8 mouse cellular contexts compared by ENCODE assay signal in the genomic region with DNA sequence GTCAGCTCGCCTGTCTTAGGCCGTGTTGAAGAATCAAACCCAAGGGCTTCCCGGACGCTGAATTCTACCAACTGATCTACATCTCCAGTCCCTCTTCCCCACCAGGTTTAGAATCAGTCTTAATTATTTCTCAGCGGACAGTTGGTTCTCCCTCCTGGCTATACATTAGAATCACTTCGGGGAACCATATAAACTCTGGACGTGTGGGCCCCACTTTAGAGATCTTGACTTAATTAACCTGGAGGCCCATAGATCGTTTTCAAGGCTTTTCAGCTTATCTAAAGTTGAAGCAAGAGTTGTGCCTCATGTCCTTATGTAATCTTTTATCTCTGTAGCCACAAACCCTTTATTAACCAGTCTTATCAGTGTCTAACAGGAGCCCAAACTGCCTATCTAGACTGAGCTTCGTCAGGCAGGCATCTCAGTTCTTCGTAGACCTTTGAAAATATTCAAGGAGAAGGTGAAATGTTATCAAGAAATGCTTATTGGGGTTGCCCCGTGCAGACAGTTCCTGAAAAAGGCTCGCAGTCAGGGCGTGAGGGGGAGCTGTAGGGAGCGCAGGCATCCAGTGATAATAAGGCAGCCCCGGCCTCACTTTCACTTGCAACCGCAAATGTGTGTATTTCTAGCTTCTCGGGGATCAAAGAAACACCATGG. TPM values are rescaled to one million over a fixed set of nuclear protein-coding genes. Genes with fewer than 3 reads are reported as not detected.
A peak's percentile ranks its signal among the peaks of the same experiment; 100 is the strongest.
DNase-seq lines count a peak whose midpoint lies in the region; ATAC-seq and TF ChIP-seq lines count a peak whose summit lies in the region.

No protein-coding gene starts in this region.

- H3K4me3 ChIP-seq in heart, embryonic 12.5 days, result peak overlapping the region; percentile 85
- peak overlapping the region; percentile 84 for H3K4me3 ChIP-seq in limb, embryonic 14.5 days (replicated peaks; ENCODE audit: low read length)
- peak overlapping the region; percentile 85 for H3K4me3 ChIP-seq in olfactory bulb, adult 2 months (ENCODE audit: insufficient read depth, low read depth, low read length)

- H3K4me1 ChIP-seq in heart, embryonic 12.5 days (replicated peaks), result peaks cover 11% of the 10 kb centered on the region
- peaks cover 2% of the 10 kb centered on the region; the same call in 1 of the 2 replicates for H3K4me1 ChIP-seq in limb, embryonic 14.5 days (ENCODE audit: control insufficient read depth, insufficient read depth, low read length)
- H3K4me1 ChIP-seq in olfactory bulb, adult 2 months (ENCODE audit: control insufficient read depth, insufficient read depth, low read length), result peaks cover 3% of the 10 kb centered on the region; the same call in 1 of the 2 replicates

- ATAC-seq in heart, embryonic 12.5 days (ENCODE audit: insufficient number of reproducible peaks, low FRiP score), result peak; percentile 27
- peak; percentile 78 for ATAC-seq in limb, embryonic 14.5 days (ENCODE audit: low FRiP score, low read depth)

- peak overlapping the region; percentile 64; the same call in 1 of the 2 replicates for H3K9ac ChIP-seq in heart, embryonic 12.5 days
- H3K9ac ChIP-seq in limb, embryonic 14.5 days (ENCODE audit: low read depth, low read length, severe bottlenecking), result peak overlapping the region; percentile 74; the same call in 1 of the 2 replicates

- H3K4me2 ChIP-seq in heart, embryonic 12.5 days, result peak overlapping the region; percentile 80
- peak overlapping the region; percentile 61 for H3K4me2 ChIP-seq in limb, embryonic 14.5 days (replicated peaks; ENCODE audit: low read depth, low read length, severe bottlenecking)

- WGBS in heart, embryonic 12.5 days, result 6% methylated on average over 17 of the region's 17 CpGs
- 8% methylated on average over 17 of the region's 17 CpGs for WGBS in limb, embryonic 14.5 days
- WGBS in olfactory bulb, adult 2 months, result 7% methylated on average over 17 of the region's 17 CpGs

- H3K9me3 ChIP-seq in heart, embryonic 12.5 days (replicated peaks), result no peaks in the 10 kb centered on the region
- no peaks in the 10 kb centered on the region for H3K9me3 ChIP-seq in limb, embryonic 14.5 days (ENCODE audit: control insufficient read depth, low read length)

- TF ChIP-seq CTCF in olfactory bulb, adult 2 months (IDR thresholded peaks at IDR 0.05; ENCODE audit: insufficient read depth, low read depth, low read length), result no peak

- peak overlapping the region; percentile 48 for H3K27ac ChIP-seq in heart, embryonic 12.5 days (ENCODE audit: poor library complexity, severe bottlenecking)
- H3K27ac ChIP-seq in limb, embryonic 14.5 days (replicated peaks; ENCODE audit: low read depth, low read length), result no peak overlapping the region; the same call in 1 of the 2 replicates
- no peak overlapping the region for H3K27ac ChIP-seq in olfactory bulb, adult 2 months (ENCODE audit: insufficient read depth, low read depth, low read length)

- no peak for TF ChIP-seq POLR2A in limb, embryonic 14.5 days (IDR thresholded peaks at IDR 0.05; ENCODE audit: borderline replicate concordance, extremely low read depth, insufficient read depth, insufficient read length)
- TF ChIP-seq POLR2A in olfactory bulb, adult 2 months (IDR thresholded peaks at IDR 0.05; ENCODE audit: insufficient read depth, low read depth, low read length), result no peak

- DNase-seq in kidney, adult 11 months, result peak; percentile 8
- no peak for DNase-seq in kidney, postnatal 25 days
- DNase-seq in MN1 (ENCODE audit: low spot score), result peak; percentile 13
- no peak for DNase-seq in limb, embryonic 14.5 days (ENCODE audit: low spot score)
- DNase-seq in urinary bladder, adult 2 months (ENCODE audit: low spot score), result no peak
- DNase-seq in spleen, postnatal 36 days (ENCODE audit: low spot score in 2 of 2), result no peak

- H3K36me3 ChIP-seq in heart, embryonic 12.5 days, result peaks cover 8% of the 10 kb centered on the region
- peaks cover 4% of the 10 kb centered on the region; the same call in 1 of the 2 replicates for H3K36me3 ChIP-seq in limb, embryonic 14.5 days (ENCODE audit: control insufficient read depth, insufficient read depth, low read length)

- no peaks in the 10 kb centered on the region for H3K27me3 ChIP-seq in heart, embryonic 12.5 days (replicated peaks)
- no peaks in the 10 kb centered on the region for H3K27me3 ChIP-seq in limb, embryonic 14.5 days (ENCODE audit: control insufficient read depth, insufficient read depth, low read length)

RNA-seq across cellular contexts. Expression of gene Cep70, which starts 0.5 kb away (rescaled TPM):
- polyA plus RNA-seq in heart, embryonic 12.5 days (2016; fragmentation: Nextera tagmentation; extraction: Ambion mirVana), result 28.6 and 30.2 TPM in 2 replicates
- polyA plus RNA-seq in limb, embryonic 14.5 days (2012; rRNA removed), result 12.0 and 16.6 TPM in 2 replicates
- polyA plus RNA-seq in limb, embryonic 14.5 days (2014; fragmentation: Nextera tagmentation; extraction: Ambion mirVana), result 23.9 and 28.0 TPM in 2 replicates
- polyA plus RNA-seq in olfactory bulb, adult 2 months (2012; ENCODE audit: insufficient read depth, insufficient read length, low replicate concordance, missing spikeins), result not detected in 2 replicates
- 10.3 and 13.1 TPM in 2 replicates for polyA plus RNA-seq in urinary bladder, adult 2 months (2012; rRNA removed)

RNA-seq across cellular contexts. Expression of gene Faiml, which starts 5.6 kb away (rescaled TPM):
- polyA plus RNA-seq in heart, embryonic 12.5 days (2016; fragmentation: Nextera tagmentation; extraction: Ambion mirVana), result not detected in 2 replicates
- polyA plus RNA-seq in limb, embryonic 14.5 days (2012; rRNA removed), result not detected in 2 replicates
- polyA plus RNA-seq in limb, embryonic 14.5 days (2014; fragmentation: Nextera tagmentation; extraction: Ambion mirVana), result not detected in 2 replicates
- polyA plus RNA-seq in olfactory bulb, adult 2 months (2012; ENCODE audit: insufficient read depth, insufficient read length, low replicate concordance, missing spikeins), result not detected in 2 replicates
- polyA plus RNA-seq in urinary bladder, adult 2 months (2012; rRNA removed), result not detected in 2 replicates

Comparison
In these comparisons a context has a peak if more than half of its experiments do, and no peak if none do; other contexts are left out.
1. DNase-seq: peak in kidney, adult 11 months (single experiment) and MN1 (single experiment); none in kidney, postnatal 25 days (0 of 2), limb, embryonic 14.5 days (single experiment), urinary bladder, adult 2 months (single experiment) and spleen, postnatal 36 days (0 of 2).
2. Peak in every context shown above with its lines, with median percentiles within 50 percentile points of each other: H3K4me3 ChIP-seq.